Mouse (Mus musculus): ENCODE measurements around the gene Srsf9. TPM values are rescaled to one million over a fixed set of nuclear protein-coding genes. Genes with fewer than 3 reads are reported as not detected.
"Not testable (repeated sequence)": the region's sequence is repeated elsewhere in the genome, so short reads cannot be mapped to it uniquely, and the experiment has no call there.

Gene Srsf9
- total RNA-seq, 2 experiments from 2014 or later: 14.5 to 15.9 TPM

DNA sequence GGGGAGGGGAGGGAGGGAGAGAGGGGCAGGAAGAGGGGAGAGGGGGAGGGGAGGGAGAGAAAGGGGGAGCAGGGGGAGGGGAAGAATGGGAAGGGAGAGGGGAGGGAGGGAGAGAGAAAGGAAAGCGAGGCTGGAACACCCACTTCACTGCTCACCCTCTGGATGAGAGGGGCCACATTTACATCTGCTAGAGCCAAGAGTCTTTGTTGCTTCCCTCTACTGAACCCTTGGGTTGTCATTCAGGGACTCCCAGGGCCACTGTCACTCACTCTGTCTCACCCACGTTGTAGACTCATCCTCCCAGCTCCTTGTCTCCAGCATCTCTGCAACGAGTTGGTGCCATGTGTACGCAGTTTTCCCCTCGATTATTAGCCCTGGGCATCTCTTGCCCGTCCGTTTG, 35.2 kb downstream of the Srsf9 start:
- intact Hi-C loops (cut with DNase I; ENCODE audit: low total_unique reads): no loop called here

DNA sequence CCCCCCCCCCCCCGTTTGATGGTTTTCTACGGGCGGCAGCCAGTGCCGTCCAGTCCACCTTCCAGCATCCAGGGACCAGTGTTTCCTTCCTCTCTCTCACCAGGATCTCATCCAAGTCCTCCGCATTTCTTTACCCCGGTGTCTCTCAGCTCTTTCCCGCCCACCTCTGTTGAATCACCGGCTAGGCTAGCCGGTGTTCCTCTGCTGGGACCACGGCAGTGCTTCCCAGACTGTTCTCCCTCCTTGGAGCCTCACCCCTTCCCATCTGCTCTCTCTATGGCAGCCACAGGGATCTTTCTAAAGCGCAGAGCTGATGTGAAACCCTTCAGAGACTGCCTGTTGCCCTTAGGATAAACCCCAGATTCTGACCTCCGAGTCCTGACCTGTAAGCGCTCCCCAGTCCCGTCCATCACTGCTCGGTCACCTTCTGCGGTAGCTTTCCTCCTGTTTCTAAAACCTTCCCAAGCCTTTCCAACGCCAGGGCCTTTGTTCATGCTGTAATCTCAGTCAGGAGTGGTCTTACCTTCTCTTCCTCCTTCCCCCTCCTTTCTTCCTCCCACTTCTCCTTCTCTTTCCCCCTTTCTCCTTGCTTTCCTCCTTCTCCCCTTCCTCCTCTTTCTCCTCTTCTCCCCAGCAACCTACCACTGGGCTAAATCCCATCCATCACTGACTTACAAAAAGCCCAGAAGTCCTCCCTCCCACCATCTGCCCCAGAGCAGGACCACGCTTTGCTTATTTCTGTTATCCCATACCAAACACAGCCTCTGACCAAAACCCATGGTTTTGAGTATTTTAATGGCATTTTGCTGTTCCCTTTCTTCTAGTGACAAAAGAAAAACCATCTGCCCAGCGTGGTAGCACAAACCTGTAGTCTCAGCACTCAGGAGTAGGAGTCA, 36.1 kb downstream of the Srsf9 start:
- intact Hi-C loops (cut with DNase I; ENCODE audit: low total_unique reads): no loop called here
- DNase-seq: no peak

More for the DNA sequence above, 35.2 kb downstream of the Srsf9 start:
- no peak for DNase-seq

DNA sequence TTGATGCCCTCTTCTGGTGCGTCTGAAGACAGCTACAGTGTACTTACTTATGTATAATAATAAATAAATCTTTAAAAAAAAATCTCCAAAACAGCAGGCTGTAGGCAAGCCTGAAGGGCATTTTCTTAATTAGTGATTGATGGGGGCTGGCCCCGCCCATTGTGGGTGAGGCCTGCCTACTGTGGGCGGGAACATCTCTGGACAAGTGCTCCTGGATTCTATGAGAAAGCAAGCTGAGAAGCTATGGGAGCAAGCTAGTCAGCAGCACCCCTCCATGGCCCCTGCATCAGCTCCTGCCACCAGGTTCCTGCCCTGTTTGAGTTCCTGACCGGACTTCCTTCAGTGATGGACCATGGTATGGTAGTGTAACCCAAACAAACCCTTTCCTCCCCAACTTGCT, 37.8 kb downstream of the Srsf9 start:
- intact Hi-C loops (cut with DNase I; ENCODE audit: low total_unique reads): no loop called here
- DNase-seq: no peak

DNA sequence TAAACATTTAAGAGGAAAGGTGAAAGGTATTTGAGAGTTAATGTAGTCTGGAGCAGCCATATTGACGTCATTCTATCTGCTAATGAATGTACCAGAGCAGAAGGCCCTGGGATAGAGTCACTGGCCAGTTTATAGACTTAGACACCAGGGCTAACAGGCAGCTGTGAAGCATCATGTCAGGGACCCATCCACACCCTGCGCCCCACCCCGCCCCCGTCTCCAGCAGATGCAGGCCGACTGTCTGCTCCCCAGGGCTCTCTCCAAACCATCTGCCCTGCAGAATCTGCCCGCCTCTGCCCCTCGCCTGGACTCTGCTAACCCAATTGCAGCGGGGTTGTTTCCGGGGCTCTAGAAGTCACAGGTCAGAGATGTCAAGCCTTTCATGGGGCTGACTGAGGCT, 44.8 kb downstream of the Srsf9 start:
- intact Hi-C loops (cut with DNase I; ENCODE audit: low total_unique reads): no loop called here

DNA sequence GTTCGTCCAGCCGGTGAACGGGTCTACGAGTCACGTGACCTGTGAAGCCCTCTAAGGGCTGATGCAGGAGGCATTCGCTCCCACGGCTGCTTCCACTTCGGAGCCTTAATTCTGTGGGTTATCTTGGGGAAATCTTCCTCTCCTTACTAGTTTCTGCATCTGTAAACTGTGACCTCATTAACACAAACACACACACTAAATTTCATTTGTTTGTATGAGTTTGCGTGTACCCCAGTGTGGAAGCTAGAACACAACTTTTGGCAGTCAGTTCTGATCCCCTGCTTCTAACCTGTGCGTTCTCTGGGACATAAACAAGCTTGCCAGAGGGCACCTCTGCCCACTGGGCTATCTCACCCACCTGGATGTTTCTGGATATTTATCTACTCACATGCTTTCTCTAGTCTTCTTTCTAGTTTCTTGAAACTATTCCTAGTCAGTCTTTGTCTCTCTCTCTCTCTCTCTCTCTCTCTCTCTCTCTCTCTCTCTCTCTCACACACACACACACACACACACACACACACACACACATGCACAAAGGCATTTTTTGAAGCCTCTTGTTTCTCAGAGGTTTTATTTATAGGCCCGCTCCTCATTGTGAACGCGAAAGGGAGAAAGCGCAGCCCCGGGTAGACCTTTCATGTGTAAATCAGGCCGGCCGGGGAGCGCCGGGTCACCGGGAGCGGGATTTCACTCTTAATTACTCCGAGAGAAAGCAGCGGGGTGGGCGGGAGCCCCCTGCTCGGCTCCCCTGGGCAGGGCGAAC, 46.6 kb downstream of the Srsf9 start:
- no peak for DNase-seq
- intact Hi-C loops (cut with DNase I; ENCODE audit: low total_unique reads): no loop called here

More for the DNA sequence above, 44.8 kb downstream of the Srsf9 start:
- DNase-seq: no peak

DNA sequence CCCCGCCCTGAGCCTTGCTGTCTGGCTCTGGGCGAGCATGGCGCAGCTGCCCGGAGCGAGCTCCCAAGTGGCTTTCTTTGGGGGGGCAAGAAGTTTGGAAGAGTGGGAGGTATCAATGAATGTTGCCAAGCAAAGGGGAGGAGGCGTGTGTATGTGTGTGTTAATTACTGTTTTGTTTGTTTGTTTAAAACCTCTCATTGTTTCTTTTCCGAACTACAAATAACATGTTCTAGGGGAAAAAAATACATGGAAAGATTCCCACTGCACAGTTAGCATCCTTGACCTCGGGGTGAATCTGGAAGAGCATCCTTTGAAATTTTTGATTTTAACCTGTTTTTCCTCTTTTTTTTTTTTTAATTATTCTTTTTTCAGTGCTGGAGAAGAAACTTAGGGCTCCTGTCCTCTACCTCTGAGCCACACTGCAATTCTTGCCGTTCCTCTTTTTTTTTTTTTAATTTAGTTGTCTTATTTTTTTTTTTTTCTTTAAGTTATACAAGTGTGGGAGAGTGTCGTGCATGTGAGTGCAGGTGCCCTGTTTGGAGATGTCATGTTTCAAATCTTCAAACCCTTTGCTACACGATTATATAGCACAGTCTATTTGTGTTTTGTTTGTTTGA, 47.3 kb downstream of the Srsf9 start:
- no peak for DNase-seq
- intact Hi-C loops (cut with DNase I; ENCODE audit: low total_unique reads): no loop called here

DNA sequence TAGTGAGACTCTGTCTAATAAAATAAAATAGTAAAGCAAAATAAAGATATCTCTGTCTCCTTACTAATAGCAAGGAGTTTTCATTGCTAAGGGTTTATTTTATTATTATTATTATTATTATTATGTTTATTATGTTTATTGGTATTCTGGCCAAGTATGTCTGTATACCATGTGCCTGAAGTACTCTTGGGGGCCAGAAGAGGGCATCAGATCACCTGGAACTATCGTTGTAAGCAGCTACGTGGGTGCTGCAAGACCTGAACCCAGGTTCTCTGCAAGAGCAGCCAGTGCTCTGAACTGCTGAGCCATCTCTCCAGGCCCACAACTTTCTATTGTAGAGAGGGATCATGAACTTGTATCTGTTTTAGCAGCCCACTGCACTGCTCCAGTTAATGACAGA, 48.5 kb downstream of the Srsf9 start:
- DNase-seq: no peak
- intact Hi-C loops (cut with DNase I; ENCODE audit: low total_unique reads): no loop called here

DNA sequence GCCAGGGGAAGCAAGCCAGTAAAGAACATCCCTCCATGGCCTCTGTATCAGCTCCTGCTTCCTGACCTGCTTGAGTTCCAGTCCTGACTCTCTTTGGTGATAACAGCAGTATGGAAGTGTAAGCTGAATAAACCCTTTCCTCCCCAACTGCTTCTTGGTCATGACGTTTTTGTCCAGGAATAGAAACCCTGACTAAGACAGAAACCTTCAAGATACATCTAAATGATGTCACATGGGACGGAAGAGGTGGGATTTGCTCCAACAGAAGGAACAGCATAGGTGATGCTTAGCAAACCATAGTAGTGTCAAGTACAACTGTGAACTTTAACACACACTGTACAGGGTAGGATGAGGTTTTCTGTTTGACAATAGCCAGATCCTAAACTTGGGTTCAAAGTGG, 51.9 kb downstream of the Srsf9 start:
- intact Hi-C loops (cut with DNase I; ENCODE audit: low total_unique reads); DNase-seq: not testable (repeated sequence)

Other genes starting within 250 kb of the Srsf9 start
- not detected for gene Gm10401, start 228.9 kb upstream of the Srsf9 start, total RNA-seq (2021)
- gene Acads, start 207.8 kb upstream of the Srsf9 start, total RNA-seq (2021): 10 to 100 TPM; 58.1 to 67.2 TPM
- 10 to 100 TPM; 12.2 to 12.7 TPM for gene Unc119b, start 192.2 kb upstream of the Srsf9 start, total RNA-seq (2021)
- gene Mlec, start 169.0 kb upstream of the Srsf9 start, total RNA-seq (2021): 100 to 1,000 TPM; 216 to 235 TPM
- 1 to 10 TPM; 1.2 to 1.3 TPM for gene Cabp1, start 132.8 kb upstream of the Srsf9 start, total RNA-seq (2021)
- 10 to 100 TPM; 24.0 to 25.4 TPM for gene Pop5, start 91.3 kb upstream of the Srsf9 start, total RNA-seq (2021)
- 100 to 1,000 TPM; 238 to 257 TPM for gene Rnf10, start 54.3 kb upstream of the Srsf9 start, total RNA-seq (2021)
- gene Coq5, start 47.5 kb upstream of the Srsf9 start, total RNA-seq (2021): 100 to 1,000 TPM in 1 of 2 experiments, 10 to 100 TPM in 1; 84.0 to 101 TPM
- gene Dynll1, start 26.2 kb upstream of the Srsf9 start, total RNA-seq (2021): 100 to 1,000 TPM in 1 of 2 experiments, 10 to 100 TPM in 1; 84.8 to 138 TPM
- 10 to 100 TPM; 18.8 to 19.7 TPM for gene Gatc, start 14.0 kb downstream of the Srsf9 start, total RNA-seq (2021)
- gene Triap1, start 14.0 kb downstream of the Srsf9 start, total RNA-seq (2021): 10 to 100 TPM; 12.4 to 15.2 TPM
- 100 to 1,000 TPM; 105 to 114 TPM for gene Cox6a1, start 21.8 kb downstream of the Srsf9 start, total RNA-seq (2021)
- gene Msi1, start 102.4 kb downstream of the Srsf9 start, total RNA-seq (2021): 1 to 10 TPM; 1.0 to 1.9 TPM
- gene Pla2g1b, start 139.1 kb downstream of the Srsf9 start, total RNA-seq (2021): not detected
- gene Sirt4, start 157.5 kb downstream of the Srsf9 start, total RNA-seq (2021): 10 to 100 TPM; 10.3 to 16.6 TPM
- 10 to 100 TPM; 80.6 to 83.4 TPM for gene Pxn, start 179.5 kb downstream of the Srsf9 start, total RNA-seq (2021)
- 100 to 1,000 TPM; 780 to 872 TPM for gene Rplp0, start 232.3 kb downstream of the Srsf9 start, total RNA-seq (2021)
- gene Gcn1l1, start 238.1 kb downstream of the Srsf9 start, total RNA-seq (2021): 10 to 100 TPM; 28.7 to 31.3 TPM

Measured in gastrocnemius, postnatal 14 days (tissue).